Mouse (Mus musculus) granulocyte monocyte progenitor cell, adult 5-6 weeks (primary cell): Measurements from ENCODE around the gene Pam16. TPM values are rescaled to one million over a fixed set of nuclear protein-coding genes. Genes with fewer than 3 reads are reported as not detected.
A peak's percentile ranks its signal among the peaks of the same experiment; 100 is the strongest.

Experiments
- ATAC-seq: replicated peaks from 2 replicates; pipeline ENCODE4 v1.8.0; 2016; ENCODE audit warnings: mild to moderate bottlenecking, moderate TSS enrichment, inconsistent platforms; ENCODE audit not compliant: poor library complexity, severe bottlenecking
- total RNA-seq, 2 experiments: library from RNA; stranded (forward) in 1 of 2; stranded (reverse) in 1 of 2; fragments of 200-712, 200-1000 nt in 1 of 2; fragments of >200 nt in 1 of 2; fragmentation: Nextera tagmentation in 1 of 2; gene quantifications; 2 replicates each; pipeline ENCODE4 v1.2.3; 2014 to 2017

Pam16 gene
- 42.3 and 113 TPM in 2 replicates for total RNA-seq (2014; fragmentation: Nextera tagmentation)
- 45.2 and 50.0 TPM in 2 replicates for total RNA-seq (2017)

DNA sequence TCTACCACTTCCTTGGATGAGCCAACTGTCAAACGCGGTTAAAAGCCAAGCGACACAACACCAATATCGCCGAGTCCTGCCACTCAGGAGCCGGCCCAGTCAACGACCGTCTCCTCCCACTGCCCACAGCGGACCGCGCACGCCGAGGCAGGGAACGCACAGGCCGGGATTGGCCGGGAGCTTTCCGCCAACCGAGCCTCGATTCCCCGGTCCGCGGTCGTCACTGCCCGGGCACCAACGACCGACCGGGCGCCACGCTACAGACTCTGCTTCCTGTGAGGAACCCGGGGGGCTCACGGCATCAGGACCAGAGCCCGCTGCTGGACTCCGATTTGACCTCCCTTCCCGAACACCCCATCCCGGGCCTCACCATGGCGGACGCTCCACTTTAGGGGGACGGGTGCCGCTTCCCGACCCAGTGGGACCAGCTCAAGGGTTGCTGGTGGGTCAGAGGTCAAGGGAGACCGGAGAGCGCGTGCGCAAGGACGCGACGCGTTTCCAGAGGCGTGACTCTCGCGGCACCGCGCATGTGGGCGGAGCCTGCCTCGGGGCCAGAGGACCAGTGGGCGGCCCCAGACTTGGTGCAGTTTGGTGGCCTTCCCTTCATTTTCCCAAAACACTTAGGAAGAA is at the start of gene Pam16:
TSS of gene Pam16 (minus strand) at position 508 of the 630 bp plus-strand sequence.
- ATAC-seq = peak; percentile 89

DNA sequence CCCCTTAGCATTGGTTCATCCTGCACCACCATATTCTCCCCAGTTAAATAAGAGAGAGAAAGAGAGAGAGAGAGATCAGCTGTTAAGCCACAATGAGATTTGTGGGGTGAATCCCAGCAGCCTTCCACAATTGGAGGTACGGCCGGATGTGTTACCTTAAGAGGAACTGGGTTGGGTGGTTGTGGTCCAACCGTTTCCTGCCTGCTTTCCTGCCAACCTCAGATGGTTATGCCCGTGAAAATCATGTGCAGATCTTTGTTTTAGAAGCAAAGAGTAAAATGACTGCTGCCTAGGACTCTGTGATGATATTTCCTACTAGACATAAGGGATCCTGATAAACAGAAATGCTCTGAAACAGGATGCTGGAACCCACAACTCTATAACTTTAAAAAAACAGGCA is 49.3 kb upstream of the Pam16 start:
- ATAC-seq = peak; percentile 85

DNA sequence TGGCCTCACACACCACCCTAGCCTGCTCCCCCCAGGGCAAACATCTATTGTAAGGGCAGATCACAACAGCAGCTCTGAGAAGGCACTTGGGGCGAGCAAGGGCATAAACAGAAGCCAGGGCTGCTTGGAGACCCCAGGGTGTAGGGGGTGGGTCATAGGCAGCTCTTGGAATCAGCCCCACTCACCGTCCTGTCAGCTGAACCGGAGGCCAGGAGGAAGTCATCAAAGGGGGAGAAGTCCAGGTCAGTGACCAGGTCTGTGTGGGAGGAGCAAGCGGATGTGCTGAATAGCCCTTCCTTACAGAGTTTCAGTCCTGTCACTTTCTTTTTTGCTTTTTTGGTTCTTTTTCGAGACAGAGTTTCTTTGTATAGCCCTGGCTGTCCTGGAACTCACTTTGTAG is 45.5 kb upstream of the Pam16 start:
- ATAC-seq = no peak

GRCm38 (mm10) chr16:4667190-4667808 is 42.5 kb upstream of the Pam16 start:
- peak; percentile 86 for ATAC-seq

GRCm38 (mm10) chr16:4665726-4666125 is 40.9 kb upstream of the Pam16 start:
- ATAC-seq = no peak

- no peak for ATAC-seq
Measured at GRCm38 (mm10) chr16:4663806-4664205, 39.0 kb upstream of the Pam16 start.

GRCm38 (mm10) chr16:4661605-4662004 is 36.8 kb upstream of the Pam16 start:
- no peak for ATAC-seq

DNA sequence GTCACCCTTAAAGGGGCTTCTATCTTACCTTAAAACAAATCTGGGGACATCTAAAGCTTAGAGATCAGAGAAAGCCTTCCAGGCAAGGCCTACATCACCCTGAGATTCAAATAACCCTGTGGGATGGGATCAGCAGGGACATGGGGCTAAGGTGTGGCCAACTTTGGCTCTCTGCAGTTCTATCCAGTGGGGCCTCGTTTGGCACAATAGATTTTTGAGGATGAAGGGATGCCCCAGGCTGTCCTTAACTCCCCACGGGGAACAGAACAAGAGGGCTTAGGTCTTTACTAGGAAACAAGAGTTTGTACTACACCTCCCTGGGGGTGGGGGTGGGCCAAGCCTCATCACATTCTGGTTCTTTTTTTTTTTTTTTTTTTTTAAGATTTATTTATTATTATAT is 34.5 kb upstream of the Pam16 start:
- ATAC-seq = no peak

- ATAC-seq = 0 out of 2 replicates have a peak, but pooled peaks have one; percentile 26
Measured at GRCm38 (mm10) chr16:4658781-4659245, 34.0 kb upstream of the Pam16 start.

DNA sequence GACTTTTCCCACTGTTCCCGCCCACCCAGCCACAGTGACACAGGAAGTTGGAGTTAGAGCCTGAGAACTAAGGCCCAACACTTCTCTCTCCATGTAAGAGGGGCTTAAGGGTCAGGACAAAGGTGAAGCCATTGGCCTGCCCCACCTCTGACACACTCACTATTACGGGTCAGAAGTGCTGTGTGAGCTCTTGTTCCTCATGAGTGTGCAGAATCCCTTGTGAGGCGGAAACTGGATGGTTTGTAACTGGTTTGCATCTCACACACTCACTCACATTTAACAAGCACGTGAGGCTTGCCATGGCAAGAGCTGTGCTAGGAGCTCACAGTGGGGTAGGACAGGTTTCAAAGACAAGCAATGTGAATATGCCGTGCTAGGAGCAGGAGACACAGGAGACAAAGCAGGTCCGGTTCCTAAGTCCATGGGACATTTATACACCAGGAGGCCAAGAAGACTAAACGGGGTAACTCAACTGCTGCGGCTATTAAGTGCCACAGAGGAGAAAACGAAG is 31.8 kb upstream of the Pam16 start:
- no peak for ATAC-seq

DNA sequence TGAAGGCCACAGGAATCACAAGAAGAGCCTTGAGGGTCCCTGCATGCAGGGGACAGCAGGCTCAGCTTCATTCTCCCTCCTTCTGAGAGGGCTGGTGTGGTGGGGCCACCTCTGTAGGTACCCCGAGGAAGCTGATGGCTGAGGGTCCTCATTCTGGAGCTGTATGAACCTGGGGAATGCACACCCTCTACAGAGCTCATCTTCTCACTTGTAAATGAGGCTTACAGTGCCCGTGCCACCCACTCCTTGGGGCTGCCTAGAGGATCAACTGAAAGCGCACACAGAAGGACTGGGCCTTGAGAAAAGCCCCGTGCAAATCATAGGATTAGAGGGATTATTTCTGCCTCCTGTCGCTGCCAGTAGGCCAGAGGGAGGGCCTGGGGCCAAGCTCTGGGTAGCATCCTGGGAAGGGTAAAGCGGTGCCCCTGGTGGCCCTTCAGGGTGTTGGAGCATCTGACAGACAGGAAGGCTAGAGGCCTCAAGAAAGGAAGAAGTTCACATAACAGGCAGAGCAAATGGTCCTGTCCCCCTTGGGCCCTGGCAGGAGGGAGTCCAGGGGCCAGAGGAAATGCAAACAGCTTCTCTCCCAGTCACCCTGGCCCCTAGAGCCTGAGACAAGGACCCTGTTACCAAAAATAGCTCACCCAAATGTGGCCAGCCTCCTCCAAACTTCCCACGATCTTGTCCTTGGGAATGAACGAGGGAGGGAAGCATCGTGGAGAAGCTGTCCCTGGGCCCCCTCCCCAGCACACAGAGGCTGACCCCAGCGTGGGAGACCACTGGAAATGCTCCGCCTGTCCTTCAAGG is 31.2 kb upstream of the Pam16 start:
- ATAC-seq = no peak

DNA sequence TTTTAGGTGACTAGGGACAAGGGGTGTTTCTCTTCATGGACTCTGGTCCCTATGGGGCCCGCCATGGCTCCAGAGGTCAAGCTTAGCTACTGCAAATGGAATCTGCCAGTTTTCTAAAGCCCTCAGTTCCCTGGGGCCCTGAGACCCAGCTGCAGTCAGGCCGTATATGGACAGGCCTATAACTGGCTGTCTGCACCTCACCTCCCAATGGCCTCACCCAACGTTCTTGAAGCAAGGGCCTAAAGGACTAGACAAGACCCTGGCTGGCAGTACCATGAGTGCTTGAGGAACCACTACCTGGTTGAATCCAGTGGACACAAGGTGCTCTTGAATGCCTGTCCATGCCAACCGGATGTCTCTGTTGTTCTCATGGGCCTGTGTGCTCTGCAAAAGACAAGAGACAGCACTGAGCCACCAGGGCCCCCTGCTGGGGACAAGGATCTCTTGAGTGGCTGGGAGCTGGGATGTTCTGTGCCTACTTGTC is 30.5 kb upstream of the Pam16 start:
- no peak for ATAC-seq

- ATAC-seq = no peak
Measured at GRCm38 (mm10) chr16:4654706-4655105, 29.9 kb upstream of the Pam16 start.

DNA sequence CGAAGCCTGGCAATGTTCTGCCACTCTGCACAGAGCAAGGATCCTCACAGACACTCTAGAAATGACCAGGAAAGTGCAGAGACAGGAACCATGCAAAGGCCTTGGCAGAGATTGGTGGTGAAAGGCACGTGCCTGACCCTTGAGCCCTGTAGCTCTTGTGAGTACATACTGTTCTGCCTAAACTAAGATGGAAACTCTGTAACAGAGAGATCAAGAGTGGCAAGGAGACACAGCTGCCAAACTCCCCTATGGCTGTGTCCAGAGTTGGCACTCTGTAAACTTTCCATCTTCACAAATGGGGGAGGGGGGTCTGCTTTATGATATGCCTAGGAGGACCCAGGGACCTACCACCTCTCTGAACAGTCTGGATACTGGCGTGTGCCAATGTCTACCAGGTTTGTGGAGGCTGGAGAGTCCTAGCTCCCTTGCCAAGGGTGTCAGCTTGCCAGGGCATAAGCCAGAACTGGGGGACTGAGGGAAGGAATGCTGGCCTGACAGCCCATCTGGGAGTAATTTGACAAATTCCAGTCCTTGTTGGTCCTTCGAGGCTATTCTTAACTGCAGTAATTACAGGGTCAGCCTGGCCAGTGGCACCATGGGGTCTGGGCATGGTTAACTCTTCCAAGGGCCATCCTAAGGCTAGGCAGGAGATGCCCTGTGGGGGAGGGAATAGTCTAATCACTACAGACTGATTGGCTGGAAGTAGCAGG is 28.1 kb upstream of the Pam16 start:
- ATAC-seq = no peak

GRCm38 (mm10) chr16:4651624-4652023 is 26.8 kb upstream of the Pam16 start:
- ATAC-seq = no peak

DNA sequence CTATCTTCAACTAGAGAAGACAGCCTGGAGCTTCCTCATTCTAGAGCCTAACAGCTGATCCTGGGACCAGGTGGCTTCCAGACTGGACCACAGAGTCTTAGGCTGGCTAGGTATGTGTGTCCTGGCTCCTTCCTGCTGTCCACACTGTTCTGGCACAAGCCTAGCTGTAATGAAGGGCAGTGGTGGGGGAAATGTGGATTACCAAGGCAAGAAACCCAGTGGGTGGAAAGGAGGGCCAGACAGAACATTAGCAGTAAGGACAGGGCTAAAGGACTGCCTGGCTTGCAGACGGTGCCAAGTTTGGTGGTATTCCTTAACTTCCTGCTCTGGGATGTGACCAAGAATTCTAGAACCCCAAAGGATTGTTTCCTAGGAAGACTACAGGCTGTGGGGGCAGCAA is 26.3 kb upstream of the Pam16 start:
- ATAC-seq = no peak

- ATAC-seq = no peak
Measured at GRCm38 (mm10) chr16:4650161-4650560, 25.4 kb upstream of the Pam16 start.

- ATAC-seq = no peak
Measured at GRCm38 (mm10) chr16:4649692-4650091, 24.9 kb upstream of the Pam16 start.

- no peak for ATAC-seq
Measured at GRCm38 (mm10) chr16:4649211-4649610, 24.4 kb upstream of the Pam16 start.

GRCm38 (mm10) chr16:4648416-4649023 is 23.7 kb upstream of the Pam16 start:
- no peak for ATAC-seq
